Mouse (Mus musculus) E14TG2a.4 (cell line): ENCODE results near the gene Ikzf2.

Experiments used
- H3K27me3 ChIP-seq: 2 replicates; pipeline ENCODE4 v1.6.1; 2014; ENCODE audit warnings: low read length, control low read depth; ENCODE audit not compliant: insufficient read depth
- H3K36me3 ChIP-seq: 2 replicates; pipeline ENCODE4 v1.6.1; 2014; ENCODE audit warnings: low read length, control low read depth; ENCODE audit not compliant: insufficient read depth
- H3K4me1 ChIP-seq: replicated peaks from 2 replicates; pipeline ENCODE4 v1.6.1; 2014; ENCODE audit warnings: low read depth, low read length, control low read depth
- H3K4me3 ChIP-seq: replicated peaks from 2 replicates; pipeline ENCODE4 v1.5.1; 2014; ENCODE audit warnings: mild to moderate bottlenecking, low read length
- H3K9me3 ChIP-seq: 2 replicates; pipeline ENCODE4 v1.6.1; 2014; ENCODE audit warnings: low read length, control low read depth
- CTCF ChIP-seq: conservative IDR thresholded peaks from 2 replicates; pipeline ENCODE4 v1.5.1; 2014; ENCODE audit warnings: low read length
- NANOG ChIP-seq: IDR thresholded peaks from 2 replicates; pipeline ENCODE4 v1.6.1; 2014; ENCODE audit warnings: borderline replicate concordance, low read length, mixed read lengths
- POU5F1 ChIP-seq: IDR thresholded peaks from 2 replicates; pipeline ENCODE4 v1.6.1; 2014; ENCODE audit warnings: low read length, borderline replicate concordance

Ikzf2 gene

DNA sequence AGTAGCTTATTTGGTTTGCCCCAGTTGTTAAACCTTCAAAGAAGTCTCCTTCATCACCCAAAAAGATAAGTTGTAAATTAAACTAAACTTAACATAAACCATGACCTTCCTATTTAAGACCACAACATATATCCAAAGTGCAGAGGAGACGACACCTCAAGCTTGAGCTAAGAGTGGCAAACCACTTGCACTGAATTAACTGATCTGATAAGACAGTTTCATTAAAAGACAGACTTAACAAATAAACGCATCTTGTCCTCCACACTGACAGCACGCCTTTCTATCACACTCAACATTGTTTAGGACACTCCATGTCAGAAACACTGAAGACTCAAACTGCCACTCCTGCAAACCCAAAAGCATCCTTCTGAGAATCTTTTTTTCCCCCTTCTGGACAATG lies 4.8 kb downstream of the Ikzf2 start:
- no peak for TF ChIP-seq CTCF
- TF ChIP-seq POU5F1: no peak
- no peak for TF ChIP-seq NANOG

DNA sequence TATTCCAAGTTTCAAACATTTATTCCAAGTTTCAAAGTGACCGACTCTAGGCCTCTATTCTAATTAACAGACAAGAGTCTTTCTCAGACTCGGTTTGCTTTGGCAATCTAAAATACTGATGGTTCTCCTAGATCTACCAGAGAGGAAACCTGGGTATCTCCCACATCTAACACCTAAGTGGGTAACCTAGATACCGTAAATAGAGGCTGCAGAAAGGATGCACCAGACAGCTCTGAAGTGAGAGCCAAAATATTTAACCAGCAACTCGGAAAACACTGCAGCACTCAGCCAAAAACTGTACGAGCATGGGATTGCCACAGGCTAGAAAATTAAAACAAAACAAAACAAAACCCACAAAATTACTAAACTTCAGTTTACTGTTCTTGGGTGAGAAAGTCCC lies 6.0 kb downstream of the Ikzf2 start:
- no peaks in the 10 kb centered on the region for H3K36me3 ChIP-seq
- H3K4me1 ChIP-seq: no peaks in the 10 kb centered on the region
- no peak overlapping the region for H3K4me3 ChIP-seq

More for the DNA sequence above, 4.8 kb downstream of the Ikzf2 start:
- Histone ChIP-seq H3K9me3 (no peaks in the 10 kb centered on the region), H3K4me3 (no peak overlapping the region), H3K27me3 (peaks cover 2% of the 10 kb centered on the region; the same call in 1 of the 2 replicates), H3K36me3 (no peaks in the 10 kb centered on the region), H3K4me1 (peaks cover 7% of the 10 kb centered on the region)

DNA sequence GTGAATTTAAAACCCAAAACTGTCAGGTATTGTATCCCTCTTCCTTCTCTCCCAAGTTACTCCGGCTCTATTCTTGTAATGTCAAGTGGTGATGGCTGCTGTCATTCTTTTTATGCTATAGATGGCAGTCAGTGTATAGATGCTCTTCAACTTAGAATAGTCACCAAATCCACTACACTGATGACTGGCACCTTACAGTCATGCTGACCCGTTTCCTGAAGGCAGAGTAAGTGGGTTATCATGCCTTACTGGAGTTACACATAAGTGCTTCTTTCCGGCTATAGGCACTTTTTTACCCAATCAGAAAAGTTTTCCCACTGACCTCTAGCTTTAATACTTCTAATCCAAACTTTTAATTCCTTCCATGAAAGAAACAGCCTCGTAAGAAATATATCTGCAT lies 6.5 kb downstream of the Ikzf2 start:
- H3K4me3 ChIP-seq: no peak overlapping the region
- no peaks in the 10 kb centered on the region for H3K36me3 ChIP-seq
- H3K4me1 ChIP-seq: no peaks in the 10 kb centered on the region
- peaks cover 2% of the 10 kb centered on the region; the same call in 1 of the 2 replicates for H3K27me3 ChIP-seq
- no peak for TF ChIP-seq NANOG
- TF ChIP-seq POU5F1: no peak
- TF ChIP-seq CTCF: no peak
- H3K9me3 ChIP-seq: no peaks in the 10 kb centered on the region

More for the DNA sequence above, 6.0 kb downstream of the Ikzf2 start:
- Histone ChIP-seq H3K27me3 (peaks cover 2% of the 10 kb centered on the region; the same call in 1 of the 2 replicates), H3K9me3 (no peaks in the 10 kb centered on the region)
- no peak for TF ChIP-seq CTCF
- no peak for TF ChIP-seq NANOG
- no peak for TF ChIP-seq POU5F1

DNA sequence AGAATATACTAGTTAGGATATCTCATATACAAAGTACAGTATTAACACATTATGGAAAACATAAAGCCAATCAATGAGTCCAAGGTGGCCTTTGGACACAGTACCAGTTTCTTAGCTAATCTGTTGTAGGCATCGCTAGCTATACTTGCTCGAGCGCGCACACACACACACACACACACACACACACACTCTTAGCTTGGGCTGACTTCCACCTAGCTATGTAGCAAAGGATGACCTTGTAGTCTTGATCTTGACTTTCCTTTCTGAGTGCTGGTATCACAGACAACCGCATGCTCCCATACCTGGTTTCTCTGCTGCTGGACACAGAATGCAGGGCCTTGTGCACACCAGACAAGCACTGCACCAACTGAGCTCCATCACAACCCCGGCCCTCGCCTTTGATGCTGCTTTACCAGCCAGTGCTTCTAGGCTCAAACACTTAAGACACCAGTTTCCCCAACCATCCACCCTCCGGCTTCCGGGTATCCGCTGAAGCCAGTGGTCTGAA lies 17.1 kb downstream of the Ikzf2 start:
- no peak for TF ChIP-seq NANOG
- TF ChIP-seq POU5F1: no peak
- no peak for TF ChIP-seq CTCF
- Histone ChIP-seq H3K4me1 (no peaks in the 10 kb centered on the region), H3K4me3 (no peak overlapping the region), H3K9me3 (no peaks in the 10 kb centered on the region), H3K36me3 (no peaks in the 10 kb centered on the region), H3K27me3 (no peaks in the 10 kb centered on the region)

DNA sequence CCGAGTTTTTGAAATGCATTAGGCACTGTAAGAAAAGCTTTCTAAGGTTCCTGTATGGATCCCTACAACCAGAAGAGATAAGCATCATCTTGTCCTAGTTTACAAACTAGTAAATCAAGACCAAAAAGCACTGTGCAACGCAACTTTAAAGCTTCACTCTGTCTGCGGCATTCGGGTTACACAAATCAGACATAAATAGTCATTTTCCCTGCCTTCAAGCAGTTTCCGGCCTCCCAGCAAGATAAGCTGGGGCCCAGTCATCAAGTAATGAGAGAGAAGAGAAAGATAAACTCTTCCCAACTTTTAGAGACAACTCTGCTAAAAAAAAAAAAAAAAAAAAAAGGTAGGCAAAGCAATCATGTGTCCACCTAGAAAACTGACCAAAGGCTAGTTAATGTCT lies 19.6 kb downstream of the Ikzf2 start:
- H3K36me3 ChIP-seq: no peaks in the 10 kb centered on the region
- H3K4me1 ChIP-seq: no peaks in the 10 kb centered on the region
- no peak for TF ChIP-seq CTCF
- TF ChIP-seq NANOG: no peak
- TF ChIP-seq POU5F1: no peak
- no peaks in the 10 kb centered on the region for H3K27me3 ChIP-seq
- H3K4me3 ChIP-seq: no peak overlapping the region
- no peaks in the 10 kb centered on the region for H3K9me3 ChIP-seq

DNA sequence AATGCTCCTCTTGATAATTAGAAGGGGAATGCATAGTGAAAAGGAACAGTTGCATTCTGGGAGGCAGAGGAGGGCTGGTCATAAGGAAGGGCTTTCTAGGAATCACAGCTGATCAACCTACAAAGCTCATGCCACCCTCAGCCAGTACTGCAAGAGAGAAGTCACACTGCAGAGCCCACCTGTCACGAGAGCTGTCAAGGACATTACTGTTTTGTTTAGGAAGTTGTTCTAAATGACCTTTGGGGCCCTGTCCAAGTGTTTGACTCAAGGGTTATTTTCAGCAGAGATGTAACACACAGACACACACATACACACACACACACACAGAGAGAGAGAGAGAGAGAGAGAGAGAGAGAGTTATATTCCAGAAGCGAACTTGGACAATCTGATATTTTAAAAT lies 27.3 kb downstream of the Ikzf2 start:
- Histone ChIP-seq H3K36me3 (no peaks in the 10 kb centered on the region), H3K27me3 (no peaks in the 10 kb centered on the region), H3K9me3 (no peaks in the 10 kb centered on the region), H3K4me1 (no peaks in the 10 kb centered on the region), H3K4me3 (no peak overlapping the region)
- no peak for TF ChIP-seq POU5F1
- no peak for TF ChIP-seq CTCF
- no peak for TF ChIP-seq NANOG

DNA sequence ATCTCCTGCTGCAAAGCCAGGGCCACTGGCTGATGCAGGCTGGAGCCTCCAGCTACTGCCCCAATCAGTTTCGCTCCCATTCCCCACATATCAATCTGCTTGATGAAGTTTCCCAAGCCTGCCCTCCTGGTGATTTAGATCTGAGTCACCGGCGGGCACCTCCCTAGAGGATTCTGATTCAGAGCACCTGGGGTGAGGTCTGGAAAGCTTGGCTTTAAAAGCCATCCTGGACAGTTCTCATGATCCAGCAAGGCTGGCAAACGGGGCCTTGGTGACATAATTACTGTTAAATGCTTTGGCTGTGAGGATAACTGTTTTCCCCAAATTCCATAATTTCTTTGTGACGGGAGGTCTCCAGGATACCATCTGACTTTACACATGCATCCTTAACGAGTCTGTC lies 29.0 kb downstream of the Ikzf2 start:
- H3K4me3 ChIP-seq: no peak overlapping the region

DNA sequence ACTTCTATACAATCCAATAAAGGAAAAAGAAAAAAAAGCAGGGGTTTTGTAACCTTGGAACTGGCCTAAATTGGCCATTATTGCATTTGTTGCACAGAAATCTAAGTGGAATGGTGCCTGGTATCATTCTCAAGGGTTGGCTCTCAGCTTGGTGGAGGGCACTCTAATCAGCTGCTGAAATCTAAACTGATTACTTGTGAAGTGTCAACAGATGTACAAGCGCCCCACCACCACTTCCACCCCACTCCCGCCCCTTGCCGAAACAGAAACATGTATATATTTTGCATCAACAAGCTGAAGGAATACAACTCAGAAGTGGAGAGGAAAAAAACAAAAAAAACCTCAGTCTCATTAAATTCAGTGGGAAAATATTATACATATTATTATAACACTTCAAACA lies 29.6 kb downstream of the Ikzf2 start:
- no peaks in the 10 kb centered on the region for H3K9me3 ChIP-seq
- no peak overlapping the region for H3K4me3 ChIP-seq

More for the DNA sequence above, 29.0 kb downstream of the Ikzf2 start:
- Histone ChIP-seq H3K36me3 (no peaks in the 10 kb centered on the region), H3K27me3 (no peaks in the 10 kb centered on the region), H3K4me1 (no peaks in the 10 kb centered on the region), H3K9me3 (no peaks in the 10 kb centered on the region)
- TF ChIP-seq NANOG: no peak
- TF ChIP-seq CTCF: no peak
- no peak for TF ChIP-seq POU5F1

DNA sequence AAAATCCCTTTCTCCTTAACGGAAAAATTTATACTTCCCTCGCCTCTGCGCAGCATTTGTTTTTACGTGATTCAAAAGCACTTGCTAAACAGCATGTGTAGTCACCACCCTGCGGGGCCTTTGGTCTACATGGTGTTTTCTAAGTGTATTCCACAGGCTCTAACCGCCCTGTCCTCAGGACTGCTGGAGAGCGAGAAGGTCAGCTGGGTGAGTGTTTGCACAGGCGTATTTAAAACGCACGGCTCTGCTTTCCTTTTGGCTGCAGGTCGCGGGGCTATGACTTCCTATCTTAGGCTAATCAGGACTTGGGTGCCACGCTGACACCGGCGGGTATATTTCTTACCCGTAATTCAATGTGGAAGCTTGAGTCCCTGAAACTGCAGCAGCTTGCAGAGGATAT lies 30.1 kb downstream of the Ikzf2 start:
- H3K9me3 ChIP-seq: no peaks in the 10 kb centered on the region

More for the DNA sequence above, 29.6 kb downstream of the Ikzf2 start:
- Histone ChIP-seq H3K4me1 (no peaks in the 10 kb centered on the region), H3K27me3 (no peaks in the 10 kb centered on the region), H3K36me3 (no peaks in the 10 kb centered on the region)
- TF ChIP-seq NANOG (no peak), POU5F1 (no peak), CTCF (no peak)

More for the DNA sequence above, 30.1 kb downstream of the Ikzf2 start:
- H3K4me1 ChIP-seq: no peaks in the 10 kb centered on the region
- H3K4me3 ChIP-seq: no peak overlapping the region
- no peaks in the 10 kb centered on the region for H3K36me3 ChIP-seq
- no peaks in the 10 kb centered on the region for H3K27me3 ChIP-seq
- no peak for TF ChIP-seq NANOG
- no peak for TF ChIP-seq POU5F1
- TF ChIP-seq CTCF: no peak
